Mouse (Mus musculus) left cerebral cortex, adult 8-10 months (tissue): Measurements from ENCODE around the gene Ndrg3. TPM values are rescaled to one million over a fixed set of nuclear protein-coding genes. Genes with fewer than 3 reads are reported as not detected.
"Not testable (repeated sequence)": the region's sequence is repeated elsewhere in the genome, so short reads cannot be mapped to it uniquely, and the experiment has no call there.

ENCODE experiments used
- DNase-seq, 2 experiments: peaks; one replicate each; pipeline ENCODE4 v3.0.0; 2022; ENCODE audit warnings: low spot score in 2 of 2
- total RNA-seq, 4 experiments: library from RNA; stranded (reverse); gene quantifications; 2 replicates each; pipeline ENCODE4 v1.2.4; 2022

The Ndrg3 gene
- total RNA-seq, 4 experiments from 2014 or later = 434 to 522 (median 478) TPM

DNA sequence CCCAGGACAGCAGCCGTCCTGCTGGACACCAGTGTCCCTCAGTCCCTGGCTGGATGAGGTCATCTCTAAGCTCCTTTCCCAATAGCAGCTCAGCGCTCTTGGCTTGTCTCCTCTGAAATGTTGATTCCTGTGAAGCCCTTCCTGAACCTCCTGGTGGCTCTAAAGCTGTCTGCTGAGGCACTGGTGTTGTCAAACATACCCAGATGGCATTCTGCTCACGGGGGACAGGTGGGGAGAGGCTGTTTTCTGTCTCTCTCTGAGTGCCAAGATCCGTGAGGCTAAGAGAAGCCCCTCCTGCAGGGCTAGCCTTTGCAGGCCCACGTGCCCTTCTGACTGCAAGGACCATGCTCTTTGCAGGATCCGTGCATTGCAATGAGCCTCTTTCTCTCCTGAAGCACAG lies 51.9 kb downstream of the Ndrg3 start:
- DNase-seq = not testable (repeated sequence)

GRCm38 (mm10) chr2:156937795-156938194 lies 54.1 kb downstream of the Ndrg3 start:
- peak in 1 of 2 experiments; percentile 80 for DNase-seq

DNA sequence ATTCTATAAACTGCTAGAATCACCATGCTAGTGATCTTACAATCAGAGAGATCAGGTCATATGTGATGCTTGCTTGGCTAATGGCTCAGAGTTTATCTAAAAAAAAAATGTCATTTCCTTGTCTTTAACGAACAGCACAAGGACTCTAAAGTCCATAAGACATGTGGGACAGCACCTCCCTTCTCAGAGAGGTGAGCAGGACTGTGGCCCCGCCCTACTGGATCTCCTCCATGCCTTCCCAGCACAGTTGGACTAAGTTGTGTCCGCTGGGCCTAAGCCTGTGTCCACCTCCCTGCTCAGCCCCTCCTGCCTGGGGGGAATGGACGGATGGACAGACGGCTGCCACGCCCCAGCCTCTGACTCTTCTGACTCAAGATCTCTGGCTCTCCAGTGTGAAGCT lies 56.9 kb downstream of the Ndrg3 start:
- DNase-seq = no peak

DNA sequence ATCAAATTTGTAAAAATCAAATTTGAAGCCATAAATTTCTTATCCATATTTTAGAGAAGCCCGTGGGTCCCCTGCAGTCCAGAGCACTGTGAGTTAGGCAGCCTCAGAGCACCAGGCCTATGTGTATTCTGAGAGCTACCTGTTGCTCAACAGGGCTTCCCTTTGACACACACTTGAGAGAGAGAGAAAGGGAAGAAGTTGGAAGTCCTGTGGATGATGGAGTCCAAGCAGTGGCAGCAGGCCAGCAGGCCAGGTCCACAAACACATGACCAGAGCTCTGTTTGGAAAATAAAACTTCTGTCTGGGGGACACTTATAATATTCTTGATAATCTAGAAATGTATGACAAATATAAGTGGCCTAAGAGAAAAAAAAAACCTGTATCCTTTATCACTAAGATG lies 58.4 kb downstream of the Ndrg3 start:
- DNase-seq = no peak

GRCm38 (mm10) chr2:156931421-156931820 lies 60.4 kb downstream of the Ndrg3 start:
- no peak for DNase-seq

DNA sequence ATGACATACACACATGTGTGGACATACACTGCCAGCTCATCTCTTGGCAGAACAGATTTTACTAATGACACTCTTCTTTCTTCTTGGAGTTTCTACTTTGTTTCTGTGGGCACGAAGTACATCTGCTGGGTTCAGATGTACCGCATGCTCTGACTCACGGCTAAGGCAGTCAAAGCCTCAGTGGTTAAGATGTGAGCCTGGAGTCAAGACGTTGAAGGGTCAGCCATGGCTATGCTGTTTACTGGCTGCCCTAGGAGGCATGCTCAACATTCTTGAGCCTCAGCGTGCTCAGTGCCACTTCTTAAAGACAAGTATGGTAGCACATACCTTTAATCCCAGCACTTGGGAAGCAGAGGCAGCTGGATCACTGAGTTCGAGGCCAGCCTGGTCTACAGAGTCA lies 61.3 kb downstream of the Ndrg3 start:
- no peak for DNase-seq

DNA sequence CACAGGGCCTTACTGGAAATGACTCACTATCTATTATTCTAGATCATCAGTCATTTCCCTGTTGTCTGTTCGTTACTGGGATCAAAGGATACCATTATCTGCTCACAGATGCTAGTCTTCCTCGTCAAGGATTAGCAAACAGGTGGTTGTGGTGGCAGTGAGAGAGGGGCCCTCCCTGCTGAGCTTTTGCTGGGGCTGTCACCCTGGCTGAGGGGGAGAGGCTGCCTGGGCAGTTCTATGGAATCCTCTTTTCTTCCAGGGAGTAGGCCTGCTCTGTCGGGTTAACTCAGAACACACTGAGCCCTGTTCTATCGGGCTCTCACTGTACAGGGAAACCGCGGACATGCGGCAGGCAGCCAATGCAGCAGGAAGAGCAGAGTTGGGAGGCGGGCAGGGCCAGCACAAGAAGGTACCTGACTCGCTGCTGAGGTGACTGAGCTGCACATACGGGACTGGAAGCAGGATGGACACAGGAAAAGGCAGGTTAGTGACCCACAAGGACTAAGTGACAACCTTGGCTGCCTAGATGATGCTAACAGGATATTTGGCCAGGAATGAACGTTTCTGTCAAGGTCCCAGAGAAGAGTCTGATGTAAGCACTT lies 62.2 kb downstream of the Ndrg3 start:
- no peak for DNase-seq

- no peak for DNase-seq
These were observed 63.2 kb downstream of the Ndrg3 start for GRCm38 (mm10) chr2:156928606-156929005.

DNA sequence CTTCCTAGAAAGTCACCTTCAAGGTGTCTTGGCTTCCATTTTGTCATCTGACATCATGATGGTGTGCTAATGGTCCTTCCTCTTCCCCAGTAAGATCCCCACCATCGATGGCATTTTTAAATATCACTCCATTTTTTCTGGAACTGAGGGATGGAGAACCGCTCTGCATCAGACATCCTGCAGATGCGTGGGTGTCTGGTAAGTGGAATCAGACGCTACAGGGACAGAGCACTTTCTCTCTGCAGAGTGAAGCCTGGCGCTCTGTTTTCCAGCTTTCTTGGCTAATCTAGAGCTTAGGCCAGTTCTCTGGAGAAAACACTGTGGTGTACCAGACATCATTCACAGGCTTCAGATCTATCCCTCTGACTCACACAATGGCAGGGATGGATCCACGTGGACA lies 64.2 kb downstream of the Ndrg3 start:
- no peak for DNase-seq

DNA sequence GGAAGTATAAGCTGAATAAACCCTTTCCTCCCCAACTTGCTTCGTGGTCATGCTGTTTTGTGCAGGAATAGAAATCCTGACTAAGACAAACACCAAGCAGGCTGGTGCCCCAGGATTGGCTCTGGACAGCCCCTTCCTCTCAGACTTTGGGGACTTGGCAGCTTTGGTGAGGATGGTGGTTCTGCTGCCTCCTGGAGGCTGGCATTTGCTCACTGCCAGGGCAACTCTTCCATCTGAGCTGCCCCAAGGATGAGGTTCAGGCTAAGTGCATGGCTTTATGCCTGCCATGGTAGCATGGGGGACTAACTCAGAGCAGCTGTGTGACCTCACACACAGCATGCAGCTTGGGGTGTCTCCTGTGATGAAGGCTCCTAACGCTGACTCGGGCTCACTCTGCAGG lies 66.2 kb downstream of the Ndrg3 start:
- DNase-seq = not testable (repeated sequence)

GRCm38 (mm10) chr2:156925075-156925474 lies 66.8 kb downstream of the Ndrg3 start:
- not testable (repeated sequence) for DNase-seq

DNA sequence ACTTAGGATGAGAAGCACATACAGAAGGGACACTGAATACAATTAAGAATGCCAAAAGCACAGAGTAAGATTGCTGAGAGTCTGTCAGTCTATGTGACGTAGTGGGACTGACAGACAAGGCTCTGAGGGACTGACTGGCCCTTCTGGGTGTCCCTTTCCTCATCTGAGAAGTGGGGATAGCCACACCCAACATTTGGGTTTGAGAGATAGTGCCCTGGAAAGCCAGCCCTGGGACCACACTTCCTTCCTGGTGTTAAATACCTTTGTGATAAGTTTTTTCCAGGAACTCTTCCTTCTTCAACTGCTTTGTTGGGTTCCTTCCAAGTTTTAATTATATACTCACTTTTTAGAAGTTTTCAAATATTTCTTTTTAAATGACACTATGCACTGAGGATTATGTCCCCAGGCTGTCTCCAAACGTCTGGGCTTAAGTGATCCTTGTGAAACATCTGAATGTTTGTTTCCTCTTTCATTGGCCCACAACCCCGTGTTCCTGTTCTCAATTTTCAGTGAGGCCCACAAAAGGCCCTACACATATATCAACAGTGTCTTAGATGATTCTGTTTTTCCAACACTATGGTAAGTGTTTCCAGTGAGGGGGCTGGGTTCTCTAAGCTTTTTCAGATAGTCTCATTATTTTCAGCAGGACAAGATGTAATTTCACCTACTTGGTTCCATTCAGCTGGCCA lies 67.5 kb downstream of the Ndrg3 start:
- DNase-seq = no peak

DNA sequence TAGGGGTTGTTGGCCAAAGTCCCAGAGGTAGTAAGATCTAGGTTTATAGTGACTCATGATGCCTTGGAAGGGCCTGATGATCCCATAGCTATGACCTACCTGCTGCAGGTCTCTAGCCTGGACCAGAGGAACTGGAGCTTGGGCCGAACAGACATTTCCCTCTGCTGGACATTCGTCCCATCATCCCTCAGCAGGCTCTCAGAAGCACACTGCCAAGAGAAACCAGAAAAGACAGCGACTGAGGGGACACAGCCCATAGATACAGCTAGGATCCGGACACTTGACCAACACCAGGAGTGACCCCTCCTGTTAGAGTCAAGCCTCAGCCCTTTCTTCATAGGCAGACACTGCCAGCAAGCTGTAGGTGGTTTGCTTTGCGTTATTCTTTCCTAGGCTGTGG lies 68.8 kb downstream of the Ndrg3 start:
- no peak for DNase-seq

GRCm38 (mm10) chr2:156919796-156920195 lies 72.1 kb downstream of the Ndrg3 start:
- no peak for DNase-seq

DNA sequence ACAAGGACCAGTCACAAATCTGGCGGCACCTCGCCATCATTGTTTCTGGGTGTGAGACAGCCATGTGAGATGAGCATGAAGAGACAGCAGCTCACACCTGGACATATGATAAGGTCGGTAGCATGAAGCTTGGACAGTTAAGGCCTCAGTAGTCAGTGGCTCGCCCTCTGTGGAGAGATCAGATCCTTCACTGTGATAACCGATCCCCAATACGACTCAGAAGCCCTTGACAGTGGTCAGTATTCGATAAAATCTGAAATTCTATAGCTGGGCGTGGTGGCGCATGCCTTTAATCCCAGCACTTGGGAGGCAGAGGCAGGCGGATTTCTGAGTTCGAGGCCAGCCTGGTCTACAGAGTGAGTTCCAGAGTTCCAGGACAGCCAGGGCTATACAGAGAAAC lies 72.7 kb downstream of the Ndrg3 start:
- not testable (repeated sequence) for DNase-seq

GRCm38 (mm10) chr2:156918562-156918961 lies 73.3 kb downstream of the Ndrg3 start:
- DNase-seq = no peak

DNA sequence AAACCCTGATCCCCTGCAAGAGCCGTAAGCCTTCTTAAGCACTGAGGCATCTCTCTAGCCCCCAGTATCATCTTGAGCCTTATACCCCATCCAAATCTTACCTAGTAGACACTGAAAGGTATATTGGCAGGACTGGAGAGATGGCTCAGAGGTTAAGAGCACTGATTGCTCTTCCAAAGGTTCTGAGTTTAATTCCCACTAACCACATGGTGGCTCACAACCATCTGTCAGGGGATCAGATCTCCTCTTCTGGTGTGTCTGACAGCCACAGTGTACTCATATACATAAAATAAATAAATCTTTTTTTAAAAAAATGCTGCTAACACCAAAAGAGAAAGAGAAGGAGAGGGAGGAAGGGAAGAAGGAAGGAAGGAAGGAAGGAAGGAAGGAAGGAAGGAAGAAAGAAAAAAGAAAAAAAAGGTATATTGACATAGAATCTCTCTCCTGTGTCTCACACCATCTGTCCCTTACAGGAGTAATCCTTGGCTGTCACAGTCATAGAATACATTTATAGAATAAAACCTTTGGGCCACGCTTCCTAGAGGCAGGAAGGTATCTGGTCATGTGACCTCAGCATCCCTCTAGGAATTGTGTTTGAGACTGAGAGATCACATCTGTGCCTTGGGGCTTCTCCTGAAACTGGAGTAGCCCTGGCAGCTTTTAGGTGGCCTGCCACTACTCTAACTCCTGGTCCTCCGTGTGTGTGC lies 75.3 kb downstream of the Ndrg3 start:
- DNase-seq = no peak

DNA sequence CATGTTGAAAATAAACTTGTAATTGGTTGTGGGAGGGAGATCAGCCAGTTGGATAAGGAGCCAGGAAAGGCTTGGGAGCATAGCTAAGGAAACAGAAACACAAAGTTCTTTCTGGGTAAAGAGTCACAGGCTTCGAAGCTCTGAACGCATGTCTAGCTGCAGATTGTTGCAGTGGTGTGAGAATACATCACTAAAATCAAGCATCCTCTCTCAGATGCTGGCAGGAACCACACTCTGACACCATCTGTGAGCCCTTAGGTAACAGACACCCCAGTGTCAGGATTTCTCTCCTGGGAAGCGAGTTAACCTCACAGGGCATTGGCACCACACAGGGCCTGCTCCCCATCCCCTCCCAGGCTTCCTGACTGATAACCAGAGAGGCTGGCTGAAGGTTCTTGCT lies 76.3 kb downstream of the Ndrg3 start:
- DNase-seq = no peak

DNA sequence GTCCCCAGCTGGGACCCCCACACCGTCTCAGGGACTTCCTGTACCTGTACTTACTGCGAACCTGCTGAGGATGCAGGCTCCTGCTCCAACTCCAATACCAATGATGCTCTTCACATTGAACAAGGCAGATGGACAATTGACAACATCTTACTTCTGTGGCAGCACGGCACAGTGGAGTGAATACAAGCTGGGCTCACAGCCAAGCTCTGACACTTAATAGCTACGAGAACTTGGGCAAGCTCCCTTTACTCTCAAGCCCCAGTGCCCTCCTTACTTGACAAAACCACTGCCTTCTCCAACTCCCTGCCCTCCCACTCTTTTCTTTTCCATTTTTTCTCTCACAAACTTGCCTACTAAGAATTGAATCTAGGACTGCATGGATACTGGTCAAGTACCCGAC lies 78.7 kb downstream of the Ndrg3 start:
- no peak for DNase-seq

DNA sequence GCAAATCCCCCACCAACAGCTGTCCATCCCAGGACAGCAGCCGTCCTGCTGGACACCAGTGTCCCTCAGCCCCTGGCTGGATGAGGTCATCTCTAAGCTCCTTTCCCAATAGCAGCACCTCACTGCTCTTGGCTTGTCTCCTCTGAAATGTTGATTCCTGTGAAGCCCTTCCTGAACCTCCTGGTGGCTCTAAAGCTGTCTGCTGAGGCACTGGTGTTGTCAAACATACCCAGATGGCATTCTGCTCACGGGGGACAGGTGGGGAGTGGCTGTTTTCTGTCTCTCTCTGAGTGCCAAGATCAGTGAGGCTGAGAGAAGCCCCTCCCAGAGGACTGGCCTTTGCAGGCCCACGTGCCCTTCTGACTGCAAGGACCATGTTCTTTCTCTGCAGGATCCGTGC lies 85.9 kb downstream of the Ndrg3 start:
- not testable (repeated sequence) for DNase-seq

- peak in 1 of 2 experiments; percentile 58 for DNase-seq
These were observed 86.7 kb downstream of the Ndrg3 start for GRCm38 (mm10) chr2:156904976-156905717.

GRCm38 (mm10) chr2:156903367-156903766 lies 88.5 kb downstream of the Ndrg3 start:
- no peak for DNase-seq
